Mouse (Mus musculus): Measurements from ENCODE around the gene 1110032A03Rik. TPM values are rescaled to one million over a fixed set of nuclear protein-coding genes. Genes with fewer than 3 reads are reported as not detected.

Gene 1110032A03Rik
- total and polyA plus RNA-seq, 2 experiments, result 41.1 to 58.8 TPM

GRCm38 (mm10) chr9:50727171-50727924 is 48.0 kb downstream of the 1110032A03Rik start:
- H3K79me2 ChIP-seq (ENCODE audit: control insufficient read depth, insufficient read depth, low read length), result no peaks in the 10 kb centered on the region
- DNase-seq (ENCODE audit: extremely low read depth, low read depth, low spot score), result no peak
- peak overlapping the region; percentile 10; the same call in 1 of the 2 replicates for H3K9ac ChIP-seq (ENCODE audit: low read depth, low read length)
- H3K27me3 ChIP-seq (ENCODE audit: control insufficient read depth, insufficient read depth, low read length), result peaks cover 5% of the 10 kb centered on the region
- 40% methylated on average over 30 of the region's 30 CpGs for WGBS
- H3K36me3 ChIP-seq (ENCODE audit: control insufficient read depth, insufficient read depth, low read length), result no peaks in the 10 kb centered on the region
- H3K4me3 ChIP-seq (ENCODE audit: insufficient read depth, low read depth, low read length), result peak overlapping the region; percentile 45; the same call in 1 of the 2 replicates
- H3K4me1 ChIP-seq (ENCODE audit: control insufficient read depth, insufficient read depth, low read length), result peaks cover 12% of the 10 kb centered on the region
- TF ChIP-seq CTCF (IDR thresholded peaks at IDR 0.05; ENCODE audit: low read depth, low read length), result no peak
- no peak for TF ChIP-seq POLR2A (IDR thresholded peaks at IDR 0.05; ENCODE audit: extremely low read depth, insufficient read depth, low read length)
- H3K27ac ChIP-seq (replicated peaks; ENCODE audit: insufficient read depth, low read depth, low read length), result no peak overlapping the region

GRCm38 (mm10) chr9:50725921-50726590 is 49.3 kb downstream of the 1110032A03Rik start:
- TF ChIP-seq POLR2A (IDR thresholded peaks at IDR 0.05; ENCODE audit: extremely low read depth, insufficient read depth, low read length) (no peak), CTCF (IDR thresholded peaks at IDR 0.05; ENCODE audit: low read depth, low read length) (no peak)
- no peak for DNase-seq (ENCODE audit: extremely low read depth, low read depth, low spot score)
- Histone ChIP-seq H3K79me2 (ENCODE audit: control insufficient read depth, insufficient read depth, low read length) (no peaks in the 10 kb centered on the region), H3K4me1 (ENCODE audit: control insufficient read depth, insufficient read depth, low read length) (peaks cover 12% of the 10 kb centered on the region), H3K4me3 (ENCODE audit: insufficient read depth, low read depth, low read length) (no peak overlapping the region), H3K27ac (replicated peaks; ENCODE audit: insufficient read depth, low read depth, low read length) (no peak overlapping the region), H3K27me3 (ENCODE audit: control insufficient read depth, insufficient read depth, low read length) (peaks cover 5% of the 10 kb centered on the region), H3K9ac (ENCODE audit: low read depth, low read length) (no peak overlapping the region), H3K36me3 (ENCODE audit: control insufficient read depth, insufficient read depth, low read length) (no peaks in the 10 kb centered on the region)
- WGBS, result 77% methylated on average over 8 of the region's 8 CpGs

- no peak overlapping the region for H3K27ac ChIP-seq (replicated peaks; ENCODE audit: insufficient read depth, low read depth, low read length)
- H3K27me3 ChIP-seq (ENCODE audit: control insufficient read depth, insufficient read depth, low read length), result peaks cover 5% of the 10 kb centered on the region
- peaks cover 12% of the 10 kb centered on the region for H3K4me1 ChIP-seq (ENCODE audit: control insufficient read depth, insufficient read depth, low read length)
- H3K4me3 ChIP-seq (ENCODE audit: insufficient read depth, low read depth, low read length), result no peak overlapping the region
- no peaks in the 10 kb centered on the region for H3K36me3 ChIP-seq (ENCODE audit: control insufficient read depth, insufficient read depth, low read length)
- H3K79me2 ChIP-seq (ENCODE audit: control insufficient read depth, insufficient read depth, low read length), result no peaks in the 10 kb centered on the region
- no peak for TF ChIP-seq POLR2A (IDR thresholded peaks at IDR 0.05; ENCODE audit: extremely low read depth, insufficient read depth, low read length)
- TF ChIP-seq CTCF (IDR thresholded peaks at IDR 0.05; ENCODE audit: low read depth, low read length), result no peak
- H3K9ac ChIP-seq (ENCODE audit: low read depth, low read length), result no peak overlapping the region
- 18% methylated on average over 3 of the region's 3 CpGs for WGBS
- peak; percentile 55 for DNase-seq (ENCODE audit: extremely low read depth, low read depth, low spot score)
Observed at GRCm38 (mm10) chr9:50724661-50725330, 50.5 kb downstream of the 1110032A03Rik start.

- no peak overlapping the region for H3K4me3 ChIP-seq (ENCODE audit: insufficient read depth, low read depth, low read length)
- TF ChIP-seq CTCF (IDR thresholded peaks at IDR 0.05; ENCODE audit: low read depth, low read length), result no peak
- TF ChIP-seq POLR2A (IDR thresholded peaks at IDR 0.05; ENCODE audit: extremely low read depth, insufficient read depth, low read length), result no peak
- H3K4me1 ChIP-seq (ENCODE audit: control insufficient read depth, insufficient read depth, low read length), result peaks cover 12% of the 10 kb centered on the region
- H3K27ac ChIP-seq (replicated peaks; ENCODE audit: insufficient read depth, low read depth, low read length), result no peak overlapping the region
- no peaks in the 10 kb centered on the region for H3K36me3 ChIP-seq (ENCODE audit: control insufficient read depth, insufficient read depth, low read length)
- H3K9ac ChIP-seq (ENCODE audit: low read depth, low read length), result no peak overlapping the region
- H3K79me2 ChIP-seq (ENCODE audit: control insufficient read depth, insufficient read depth, low read length), result no peaks in the 10 kb centered on the region
- WGBS, result 65% methylated on average over 2 of the region's 2 CpGs
- no peak for DNase-seq (ENCODE audit: extremely low read depth, low read depth, low spot score)
- peaks cover 5% of the 10 kb centered on the region for H3K27me3 ChIP-seq (ENCODE audit: control insufficient read depth, insufficient read depth, low read length)
Observed at GRCm38 (mm10) chr9:50724147-50724546, 51.2 kb downstream of the 1110032A03Rik start.

- no peak overlapping the region for H3K4me3 ChIP-seq (ENCODE audit: insufficient read depth, low read depth, low read length)
- WGBS, result 11% methylated on average over 7 of the region's 7 CpGs
- H3K36me3 ChIP-seq (ENCODE audit: control insufficient read depth, insufficient read depth, low read length), result no peaks in the 10 kb centered on the region
- peak overlapping the region; percentile 26 for H3K9ac ChIP-seq (ENCODE audit: low read depth, low read length)
- H3K4me1 ChIP-seq (ENCODE audit: control insufficient read depth, insufficient read depth, low read length), result peaks cover 12% of the 10 kb centered on the region
- peaks cover 5% of the 10 kb centered on the region for H3K27me3 ChIP-seq (ENCODE audit: control insufficient read depth, insufficient read depth, low read length)
- peak overlapping the region; percentile 22 for H3K27ac ChIP-seq (replicated peaks; ENCODE audit: insufficient read depth, low read depth, low read length)
- no peak for TF ChIP-seq CTCF (IDR thresholded peaks at IDR 0.05; ENCODE audit: low read depth, low read length)
- TF ChIP-seq POLR2A (IDR thresholded peaks at IDR 0.05; ENCODE audit: extremely low read depth, insufficient read depth, low read length), result no peak
- peak; percentile 86 for DNase-seq (ENCODE audit: extremely low read depth, low read depth, low spot score)
- no peaks in the 10 kb centered on the region for H3K79me2 ChIP-seq (ENCODE audit: control insufficient read depth, insufficient read depth, low read length)
Observed at GRCm38 (mm10) chr9:50723406-50723805, 51.9 kb downstream of the 1110032A03Rik start.

Data from liver, adult 2 months (tissue).